Mouse (Mus musculus) embryonic facial prominence, embryonic 13.5 days (tissue): ENCODE data around the gene Por. TPM values are rescaled to one million over a fixed set of nuclear protein-coding genes. Genes with fewer than 3 reads are reported as not detected.

ENCODE experiments used
- ATAC-seq: fragments of 200-750 bp; cut with Nextera tagmentation; 2 replicates; pipeline ENCODE4 v1.8.0; 2017; ENCODE audit warnings: low read depth; ENCODE audit not compliant: insufficient number of reproducible peaks, insufficient read depth, low FRiP score, low TSS enrichment
- H3K27ac ChIP-seq: fragments of 300-500 bp; sonication (generic); 2 replicates; pipeline ENCODE4 v1.5.1; 2015; ENCODE audit warnings: moderate library complexity, mild to moderate bottlenecking, inconsistent platforms
- H3K27me3 ChIP-seq: fragments of 300-500 bp; sonication (generic); 2 replicates; pipeline ENCODE4 v1.6.1; 2015; ENCODE audit warnings: mild to moderate bottlenecking, inconsistent platforms
- H3K36me3 ChIP-seq: fragments of 300-500 bp; sonication (generic); 2 replicates; pipeline ENCODE4 v1.6.1; 2015; ENCODE audit warnings: mild to moderate bottlenecking, inconsistent platforms
- H3K4me1 ChIP-seq: fragments of 300-500 bp; sonication (generic); 2 replicates; pipeline ENCODE4 v1.6.1; 2015; ENCODE audit warnings: inconsistent platforms
- H3K4me2 ChIP-seq: fragments of 300-500 bp; sonication (generic); 2 replicates; pipeline ENCODE4 v1.6.1; 2015; ENCODE audit warnings: moderate library complexity, mild to moderate bottlenecking, inconsistent platforms
- H3K4me3 ChIP-seq: fragments of 300-500 bp; sonication (generic); 2 replicates; pipeline ENCODE4 v1.5.1; 2015; ENCODE audit warnings: mild to moderate bottlenecking, inconsistent platforms
- H3K9ac ChIP-seq: fragments of 300-500 bp; sonication (generic); 2 replicates; pipeline ENCODE4 v1.6.1; 2015; ENCODE audit warnings: mild to moderate bottlenecking, inconsistent platforms
- H3K9me3 ChIP-seq: fragments of 300-500 bp; sonication (generic); 2 replicates; pipeline ENCODE4 v1.6.1; 2016; ENCODE audit warnings: inconsistent platforms
- WGBS: fragments of 180-500 bp; shearing (Covaris S2); methylation state at CpG from one replicate; pipeline ENCODE4 v1.1.7; 2015; ENCODE audit warnings: mixed read lengths; 5-methylcytosine and 5-hydroxymethylcytosine counted together
- microRNA-seq: library from miRNA; unstranded; fragments of <30 nt; microRNA quantifications from one replicate; pipeline ENCODE4, GENCODE M21; 2016
- polyA plus RNA-seq: library from polyadenylated mRNA; unstranded; fragments of >200 nt; fragmentation: Nextera tagmentation; extraction: Ambion mirVana; gene quantifications from 2 replicates; pipeline ENCODE4 v1.2.1, GENCODE M21; 2015

The Por gene
- polyA plus RNA-seq, 1 experiment from 2014 or later: 75.0 TPM

DNA sequence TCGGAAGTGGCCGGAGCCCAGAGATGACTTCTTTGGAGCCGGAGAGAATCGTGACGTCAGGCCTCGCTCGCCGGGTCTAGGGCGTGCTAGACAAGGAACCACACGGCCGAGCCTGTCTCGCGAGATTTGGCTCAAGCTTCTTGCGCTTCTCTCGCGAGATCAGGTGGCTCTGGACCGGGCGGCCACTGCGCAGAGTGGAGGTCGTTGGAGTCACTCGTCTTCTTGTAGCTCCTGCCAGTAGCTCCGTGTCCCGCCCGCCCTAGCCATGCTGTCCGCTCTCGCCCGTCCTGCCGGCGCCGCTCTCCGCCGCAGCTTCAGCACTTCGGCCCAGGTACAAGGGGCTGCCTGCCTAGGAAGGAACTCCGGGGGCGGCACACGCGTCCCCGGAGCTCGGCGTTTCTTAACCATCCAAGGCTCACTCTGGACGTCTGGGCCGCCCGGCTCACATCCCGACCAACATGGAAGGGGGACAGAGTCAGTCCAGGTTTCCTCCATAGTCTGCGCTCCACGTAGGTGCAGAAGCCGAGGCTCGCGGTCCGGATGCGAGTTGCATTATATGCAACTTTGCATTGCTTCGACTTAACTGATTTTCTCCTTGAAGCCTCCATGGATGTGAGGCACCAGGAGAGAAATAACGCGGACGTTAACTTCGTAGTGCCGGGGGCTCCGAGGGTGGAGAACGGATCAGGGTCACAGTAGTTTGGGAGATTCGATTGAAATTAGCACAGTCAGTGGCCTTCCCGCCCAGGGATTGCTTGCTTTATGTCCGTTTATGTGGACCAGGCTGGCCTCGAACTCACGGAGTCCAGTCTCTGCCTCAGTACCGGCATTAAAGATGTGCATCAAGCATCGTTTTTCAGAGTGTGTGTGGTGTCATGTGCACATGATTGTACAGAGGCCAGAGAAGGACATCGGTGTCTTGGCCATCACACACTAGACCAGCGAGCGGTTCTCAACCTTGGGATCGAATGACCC, 108.9 kb downstream of the Por start, which contains the start of gene Mdh2:
TSS of gene Mdh2 (plus strand) at position 10 of the 975 bp plus-strand sequence.
- Histone ChIP-seq H3K27ac (peak within 1 kb of the TSS; percentile 92), H3K27me3 (no peaks in the 10 kb centered on the region), H3K4me1 (peaks cover 24% of the 10 kb centered on the region), H3K36me3 (peaks cover 22% of the 10 kb centered on the region), H3K4me3 (peak within 1 kb of the TSS; percentile 89), H3K4me2 (peak within 1 kb of the TSS; percentile 85), H3K9me3 (no peaks in the 10 kb centered on the region), H3K9ac (peak within 1 kb of the TSS; percentile 92)
- ATAC-seq: peak; percentile 96
- WGBS: under 1% methylated on average over 70 of the region's 70 CpGs

DNA sequence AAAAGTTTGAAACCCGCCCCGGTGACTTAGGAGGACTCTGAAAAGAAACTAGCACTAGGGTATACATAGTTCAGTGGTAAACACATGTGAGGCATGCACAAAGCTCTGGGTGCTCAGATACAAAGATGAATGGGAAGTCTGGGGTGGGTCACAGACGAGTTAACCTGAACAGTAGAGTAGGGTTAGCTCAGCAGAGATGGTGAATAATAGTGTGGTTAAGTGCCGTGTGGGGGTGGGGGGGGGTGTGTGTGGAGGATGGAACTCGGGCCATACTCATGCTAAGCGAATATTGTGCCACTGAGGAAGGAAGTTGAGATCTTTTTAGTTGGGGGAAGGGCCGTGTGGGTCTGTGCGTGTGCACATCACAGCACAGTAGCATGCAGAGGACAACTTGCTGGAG, 110.5 kb downstream of the Por start:
- Histone ChIP-seq H3K4me1 (peaks cover 24% of the 10 kb centered on the region), H3K4me2 (peak overlapping the region; percentile 85; the same call in 1 of the 2 replicates), H3K36me3 (peaks cover 38% of the 10 kb centered on the region), H3K9me3 (no peaks in the 10 kb centered on the region), H3K4me3 (peak overlapping the region; percentile 89; the same call in 1 of the 2 replicates), H3K27me3 (no peaks in the 10 kb centered on the region), H3K27ac (no peak overlapping the region), H3K9ac (0 out of 2 replicates have a peak overlapping the region, but pooled peaks have one; percentile 92)
- ATAC-seq: no peak
- WGBS: 86% methylated on average over 8 of the region's 8 CpGs

DNA sequence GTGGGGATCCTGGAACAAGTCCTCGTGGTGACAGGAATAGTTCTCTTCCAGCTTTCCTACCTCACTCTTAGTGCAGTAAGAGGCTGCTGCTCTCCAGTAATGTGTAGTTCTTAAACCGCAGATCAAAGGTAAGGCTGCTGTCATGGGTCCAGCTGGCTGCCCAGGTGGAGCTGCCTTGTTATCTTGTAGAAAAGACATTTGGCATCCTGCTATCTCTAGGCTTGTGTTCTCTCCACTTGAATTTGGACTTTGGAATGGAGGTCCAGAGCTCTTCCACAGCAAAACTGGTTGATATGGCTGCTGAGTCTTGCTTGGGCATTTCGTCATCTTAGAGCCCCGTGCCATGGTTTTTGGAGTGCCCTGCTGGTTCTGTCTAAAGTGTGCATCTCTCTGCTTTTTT, 113.1 kb downstream of the Por start:
- ATAC-seq: no peak
- Histone ChIP-seq H3K4me2 (no peak overlapping the region), H3K9ac (no peak overlapping the region), H3K27ac (no peak overlapping the region), H3K9me3 (no peaks in the 10 kb centered on the region), H3K4me3 (no peak overlapping the region), H3K36me3 (peaks cover 63% of the 10 kb centered on the region), H3K27me3 (no peaks in the 10 kb centered on the region), H3K4me1 (peaks cover 15% of the 10 kb centered on the region)
- WGBS: 91% methylated on average over 4 of the region's 4 CpGs

Small RNAs within 50 kb of the gene (microRNA-seq; reads per million reads assigned to microRNA genes)
- gene Mir7034: not detected

Other genes starting within 250 kb of the Por start
- 34.6 and 37.9 TPM in 2 replicates for gene Hip1, start 124.9 kb upstream of the Por start, polyA plus RNA-seq
- not detected in 2 replicates for gene Ccl26, start 106.5 kb upstream of the Por start, polyA plus RNA-seq
- gene Ccl24, start 97.0 kb upstream of the Por start, polyA plus RNA-seq: 1.6 and 1.7 TPM in 2 replicates
- 39.5 and 46.9 TPM in 2 replicates for gene Rhbdd2, start 37.4 kb upstream of the Por start, polyA plus RNA-seq
- 39.4 and 46.8 TPM in 2 replicates for gene Tmem120a, start 74.4 kb downstream of the Por start, polyA plus RNA-seq
- 0.31 TPM in 1 of 2 replicates, not detected in the other for gene Styxl1, start 108.4 kb downstream of the Por start, polyA plus RNA-seq
- gene Mdh2, start 108.4 kb downstream of the Por start, polyA plus RNA-seq: 432 and 479 TPM in 2 replicates
- gene Srrm3, start 136.9 kb downstream of the Por start, polyA plus RNA-seq: 1.1 and 1.5 TPM in 2 replicates
- gene Hspb1, start 217.9 kb downstream of the Por start, polyA plus RNA-seq: 107 and 149 TPM in 2 replicates